ENCODE assay signal across 8 mouse cellular contexts in the genomic region with DNA sequence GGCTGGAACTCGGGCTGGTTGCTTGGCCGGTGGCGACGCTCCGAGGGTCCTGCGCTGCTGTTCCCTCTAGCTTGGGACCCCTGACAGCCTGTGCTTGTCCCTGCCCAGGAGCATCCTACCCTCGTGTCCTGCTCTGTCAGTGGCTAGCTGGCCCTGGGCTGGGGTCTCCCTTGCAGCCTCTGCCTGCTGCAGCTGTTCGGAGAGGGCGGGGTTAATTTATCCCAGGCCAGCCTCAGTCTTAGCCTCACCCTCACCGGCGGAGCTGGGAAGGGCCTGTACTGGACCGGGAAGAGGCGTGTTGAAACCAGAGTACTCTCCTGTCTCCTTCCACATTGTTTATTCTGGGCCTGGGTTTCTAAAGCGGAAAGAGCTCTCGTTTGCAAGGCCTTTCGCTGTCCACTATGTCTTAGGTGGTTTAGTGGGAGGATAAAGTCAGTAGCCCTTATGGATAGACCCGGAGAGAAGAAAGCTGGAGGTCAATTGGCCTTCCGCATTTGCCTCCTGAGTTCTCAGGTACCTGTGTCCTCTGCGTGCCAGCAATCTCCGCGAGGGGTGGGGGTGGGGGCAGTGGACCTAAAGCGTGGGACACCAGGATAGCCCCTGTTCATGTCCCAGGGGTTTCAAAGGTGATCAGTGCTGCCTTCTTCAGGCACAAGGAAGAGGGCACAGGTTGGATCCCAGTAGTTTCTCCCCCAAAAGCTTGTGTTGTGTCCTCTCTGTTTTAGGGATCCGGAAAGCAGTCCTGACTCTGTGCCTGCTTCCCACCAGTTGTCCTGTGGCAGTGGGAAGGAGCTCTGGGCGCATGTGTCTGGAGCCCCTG. TPM values are rescaled to one million over a fixed set of nuclear protein-coding genes. Genes with fewer than 3 reads are reported as not detected.
A peak's percentile ranks its signal among the peaks of the same experiment; 100 is the strongest.
DNase-seq lines count a peak whose midpoint lies in the region; ATAC-seq lines count a peak whose summit lies in the region.

No protein-coding gene starts in this region.

- WGBS in heart, embryonic 11.5 days (ENCODE audit: insufficient replicate concordance): 3% methylated on average over 24 of the region's 24 CpGs
- WGBS in midbrain, embryonic 10.5 days: 3% methylated on average over 24 of the region's 24 CpGs

- peak overlapping the region; percentile 92 for H3K27ac ChIP-seq in heart, embryonic 11.5 days (ENCODE audit: low read depth, low read length)
- no peak overlapping the region for H3K27ac ChIP-seq in midbrain, embryonic 10.5 days (replicated peaks)

- H3K4me2 ChIP-seq in heart, embryonic 11.5 days: peak overlapping the region; percentile 89

- H3K9me3 ChIP-seq in heart, embryonic 11.5 days (replicated peaks; ENCODE audit: control insufficient read depth, low read length): no peaks in the 10 kb centered on the region
- H3K9me3 ChIP-seq in midbrain, embryonic 10.5 days (replicated peaks): no peaks in the 10 kb centered on the region

- peak overlapping the region; percentile 84 for H3K9ac ChIP-seq in heart, embryonic 11.5 days (ENCODE audit: low read depth, low read length)

- DNase-seq in adrenal gland, postnatal 14 days: peak; percentile 50
- DNase-seq in adrenal gland, postnatal 4 days (ENCODE audit: low spot score in 2 of 2): no peak
- peak; percentile 70 for DNase-seq in adipocyte (ENCODE audit: low spot score)
- DNase-seq in kidney, postnatal 25 days: peak; percentile 38 to 63
- DNase-seq in midbrain, embryonic 10.5 days (ENCODE audit: low spot score): peak; percentile 62

- H3K27me3 ChIP-seq in heart, embryonic 11.5 days (ENCODE audit: control insufficient read depth, insufficient read depth, low read length): no peaks in the 10 kb centered on the region
- peaks cover 74% of the 10 kb centered on the region for H3K27me3 ChIP-seq in midbrain, embryonic 10.5 days (ENCODE audit: low read depth, poor library complexity, severe bottlenecking)

- peaks cover 71% of the 10 kb centered on the region for H3K4me1 ChIP-seq in heart, embryonic 11.5 days (ENCODE audit: control insufficient read depth, insufficient read depth, low read length)
- peaks cover 36% of the 10 kb centered on the region for H3K4me1 ChIP-seq in midbrain, embryonic 10.5 days

- peak overlapping the region; percentile 83 for H3K4me3 ChIP-seq in heart, embryonic 11.5 days (ENCODE audit: low read depth, low read length)
- peak overlapping the region; percentile 69 for H3K4me3 ChIP-seq in midbrain, embryonic 10.5 days

- 0 out of 2 replicates have a peak, but pooled peaks have one; percentile 13 for ATAC-seq in heart, embryonic 11.5 days (replicated peaks; ENCODE audit: insufficient number of reproducible peaks, low FRiP score, low TSS enrichment)
- ATAC-seq in megakaryocyte progenitor cell, adult 5-6 weeks (replicated peaks; ENCODE audit: poor library complexity): no peak
- ATAC-seq in frontal cortex, adult (ENCODE audit: low TSS enrichment): no peak

- no peaks in the 10 kb centered on the region for H3K36me3 ChIP-seq in heart, embryonic 11.5 days (ENCODE audit: control insufficient read depth, insufficient read depth, low read length)
- no peaks in the 10 kb centered on the region for H3K36me3 ChIP-seq in midbrain, embryonic 10.5 days

RNA-seq across cellular contexts. Expression of a gene that starts 1.0 kb away (rescaled TPM):
- 16.5 TPM in 2 replicates for total RNA-seq in adrenal gland, postnatal 14 days (2021)
- 10 to 100 TPM; 25.2 TPM for total RNA-seq in adrenal gland, postnatal 4 days (2021)
- polyA plus RNA-seq in heart, embryonic 11.5 days (2014; fragmentation: Nextera tagmentation; extraction: Ambion mirVana): 117 and 132 TPM in 2 replicates
- 0.78 and 1.3 TPM in 2 replicates for polyA plus RNA-seq in midbrain, embryonic 10.5 days (2016; fragmentation: Nextera tagmentation; extraction: Ambion mirVana)
- total RNA-seq in megakaryocyte progenitor cell, adult 5-6 weeks (2015): 0.52 and 0.88 TPM in 2 replicates
- 0.46 and 0.54 TPM in 2 replicates for total RNA-seq in megakaryocyte progenitor cell, adult 5-6 weeks (2017)

Comparison
In these comparisons a context has a peak if more than half of its experiments do, and no peak if none do; other contexts are left out.
1. DNase-seq: peak in adrenal gland, postnatal 14 days (single experiment), adipocyte (single experiment), kidney, postnatal 25 days (2 of 2) and midbrain, embryonic 10.5 days (single experiment); none in adrenal gland, postnatal 4 days (0 of 2).